ENCODE assay signal across 9 mouse cellular contexts in the genomic region with DNA sequence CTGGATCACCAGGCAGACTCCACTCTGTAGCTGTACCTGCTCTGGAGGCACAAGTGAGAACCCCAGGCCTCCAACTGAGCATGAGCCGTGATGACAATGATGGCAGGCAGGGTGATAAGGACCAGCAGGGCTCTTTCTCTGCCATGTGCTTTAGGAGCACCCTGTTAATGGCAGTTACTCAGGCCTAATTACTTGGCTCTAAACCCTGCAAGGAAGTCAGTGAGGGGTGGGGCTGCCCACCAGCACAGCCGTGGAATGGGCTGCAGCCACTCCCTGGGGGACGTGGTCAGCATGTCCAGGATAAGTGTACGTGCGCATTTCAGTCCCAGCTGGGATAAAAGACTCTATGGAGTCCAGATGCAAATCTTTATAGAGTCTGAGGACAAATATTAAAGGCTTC. TPM values are rescaled to one million over a fixed set of nuclear protein-coding genes. Genes with fewer than 3 reads are reported as not detected.
DNase-seq lines count a peak whose midpoint lies in the region; ATAC-seq and TF ChIP-seq lines count a peak whose summit lies in the region.
"Had no signal": no experiment of that assay in that cellular context is flagged by ENCODE, and none has a peak within 500 bp of the region (broad histone marks: within the 10 kb centered on the region; RNA-seq: fewer than 3 reads in every experiment).

No protein-coding gene starts in this region.

- ATAC-seq in forebrain, embryonic 12.5 days (ENCODE audit: low FRiP score) = no peak
- no peak for ATAC-seq in forebrain, postnatal 0 days
- peak; percentile 18; the same call in 1 of the 2 replicates for ATAC-seq in heart, embryonic 14.5 days (ENCODE audit: insufficient number of reproducible peaks, insufficient read depth, low FRiP score, low read depth)
- no peak for ATAC-seq in liver, embryonic 12.5 days
- ATAC-seq in CD4-positive, CD25-positive, alpha-beta regulatory T cell, adult 4 months = no peak

- TF ChIP-seq CTCF in forebrain, postnatal 0 days (IDR thresholded peaks at IDR 0.05; ENCODE audit: low read depth) = no peak

- peaks cover 19% of the 10 kb centered on the region for H3K36me3 ChIP-seq in forebrain, embryonic 12.5 days (replicated peaks)
- H3K36me3 ChIP-seq in forebrain, postnatal 0 days (ENCODE audit: insufficient read depth) = no peaks in the 10 kb centered on the region
- H3K36me3 ChIP-seq in heart, embryonic 14.5 days (ENCODE audit: control insufficient read depth, insufficient read depth, low read length) = peaks cover 34% of the 10 kb centered on the region
- peaks cover 18% of the 10 kb centered on the region for H3K36me3 ChIP-seq in liver, embryonic 12.5 days

- peaks cover 6% of the 10 kb centered on the region; the same call in 1 of the 2 replicates for H3K9me3 ChIP-seq in forebrain, embryonic 12.5 days
- no peaks in the 10 kb centered on the region for H3K9me3 ChIP-seq in forebrain, postnatal 0 days (ENCODE audit: low read length)
- H3K9me3 ChIP-seq in heart, embryonic 14.5 days (ENCODE audit: control insufficient read depth, low read length) = 0 out of 2 replicates have a peak, but pooled peaks cover 3% of the 10 kb centered on the region
- H3K9me3 ChIP-seq in liver, embryonic 12.5 days (replicated peaks) = no peaks in the 10 kb centered on the region

- 0 out of 2 replicates have a peak overlapping the region, but pooled peaks have one; percentile 31 for H3K27ac ChIP-seq in forebrain, embryonic 12.5 days
- H3K27ac ChIP-seq in forebrain, postnatal 0 days (ENCODE audit: low read depth, low read length) = no peak overlapping the region
- peak overlapping the region; percentile 51 to 55 for H3K27ac ChIP-seq in heart, embryonic 14.5 days (replicated peaks in 1 of 2; ENCODE audit: control insufficient read depth in 1 of 2, insufficient read depth in 1 of 2, low read depth in 2 of 2, low read length in 2 of 2)
- H3K27ac ChIP-seq in liver, embryonic 12.5 days = no peak overlapping the region

- 28% methylated on average over 5 of the region's 5 CpGs for WGBS in forebrain, embryonic 12.5 days
- 33% methylated on average over 5 of the region's 5 CpGs for WGBS in forebrain, postnatal 0 days
- 23% methylated on average over 5 of the region's 5 CpGs for WGBS in heart, embryonic 14.5 days
- 30% methylated on average over 5 of the region's 5 CpGs for WGBS in liver, embryonic 12.5 days (ENCODE audit: insufficient replicate concordance)

- peak overlapping the region; percentile 15; the same call in 1 of the 2 replicates for H3K4me3 ChIP-seq in forebrain, embryonic 12.5 days (replicated peaks)
- no peak overlapping the region for H3K4me3 ChIP-seq in forebrain, postnatal 0 days (ENCODE audit: low read depth, low read length)
- peak overlapping the region; percentile 37 to 72 for H3K4me3 ChIP-seq in heart, embryonic 14.5 days (ENCODE audit: control insufficient read depth in 1 of 2, insufficient read depth in 1 of 2, low read depth in 1 of 2, low read length in 2 of 2)
- peak overlapping the region; percentile 21 for H3K4me3 ChIP-seq in liver, embryonic 12.5 days

- H3K4me1 ChIP-seq in forebrain, embryonic 12.5 days = peaks cover 13% of the 10 kb centered on the region
- no peaks in the 10 kb centered on the region for H3K4me1 ChIP-seq in forebrain, postnatal 0 days (ENCODE audit: insufficient read depth)
- H3K4me1 ChIP-seq in heart, embryonic 14.5 days (ENCODE audit: control insufficient read depth in 2 of 2, insufficient read depth in 2 of 2, low read length in 2 of 2) = peaks cover 0 to 12% of the 10 kb centered on the region in 2 experiments; a peak in 1 of 4 replicates
- H3K4me1 ChIP-seq in liver, embryonic 12.5 days = peaks cover 36% of the 10 kb centered on the region

- peak overlapping the region; percentile 29; the same call in 1 of the 2 replicates for H3K9ac ChIP-seq in forebrain, embryonic 12.5 days
- H3K9ac ChIP-seq in forebrain, postnatal 0 days = no peak overlapping the region
- H3K9ac ChIP-seq in heart, embryonic 14.5 days (ENCODE audit: low read length) = peak overlapping the region; percentile 98
- no peak overlapping the region for H3K9ac ChIP-seq in liver, embryonic 12.5 days

- peaks cover 89% of the 10 kb centered on the region for H3K27me3 ChIP-seq in forebrain, embryonic 12.5 days
- peaks cover 78% of the 10 kb centered on the region for H3K27me3 ChIP-seq in forebrain, postnatal 0 days (ENCODE audit: insufficient read depth, low read length)
- H3K27me3 ChIP-seq in heart, embryonic 14.5 days (ENCODE audit: control insufficient read depth, insufficient read depth, low read length) = peaks cover 88% of the 10 kb centered on the region
- H3K27me3 ChIP-seq in liver, embryonic 12.5 days (replicated peaks) = peaks cover 79% of the 10 kb centered on the region

- peak overlapping the region; percentile 41 for H3K4me2 ChIP-seq in forebrain, embryonic 12.5 days
- H3K4me2 ChIP-seq in forebrain, postnatal 0 days (ENCODE audit: low read depth) = no peak overlapping the region
- peak overlapping the region; percentile 73 for H3K4me2 ChIP-seq in heart, embryonic 14.5 days (ENCODE audit: low read length)
- H3K4me2 ChIP-seq in liver, embryonic 12.5 days = peak overlapping the region; percentile 47

- no peak for DNase-seq in forebrain, postnatal 0 days
- DNase-seq in NIH3T3 (ENCODE audit: low read depth) = peak; percentile 11
- no peak for DNase-seq in layer of hippocampus, postnatal 14 days (ENCODE audit: low spot score in 2 of 2)
- DNase-seq in cerebellum, adult 9-11 months = no peak
- DNase-seq: adrenal gland, postnatal 14 days had no signal

RNA-seq across cellular contexts. Expression of gene Grb10, which starts 5.7 kb away (rescaled TPM):
- 345 and 376 TPM in 2 replicates for polyA plus RNA-seq in forebrain, embryonic 12.5 days (2016; fragmentation: Nextera tagmentation; extraction: Ambion mirVana)
- 58.4 and 80.3 TPM in 2 replicates for total RNA-seq in forebrain, postnatal 0 days (2014; rRNA removed)
- 24.8 and 32.7 TPM in 2 replicates for polyA plus RNA-seq in forebrain, postnatal 0 days (2015; fragmentation: Nextera tagmentation; extraction: Ambion mirVana)
- polyA plus RNA-seq in heart, embryonic 14.5 days (2014; fragmentation: Nextera tagmentation; extraction: Ambion mirVana) = 272 and 330 TPM in 2 replicates
- polyA plus RNA-seq in liver, embryonic 12.5 days (2016; fragmentation: Nextera tagmentation; extraction: Ambion mirVana) = 206 and 211 TPM in 2 replicates
- 10 to 100 TPM; 29.3 to 32.3 TPM for total RNA-seq in layer of hippocampus, postnatal 14 days (2021)
- polyA plus RNA-seq in CD4-positive, CD25-positive, alpha-beta regulatory T cell, adult 4 months (2017; shearing (Covaris generic)) = under 1 TPM in 1 of 2 experiments, not detected in 1; 0.20 TPM

Comparison
In these comparisons a context has a peak if more than half of its experiments do, and no peak if none do; other contexts are left out.
1. H3K27ac ChIP-seq: peak in forebrain, embryonic 12.5 days (single experiment) and heart, embryonic 14.5 days (2 of 2); none in forebrain, postnatal 0 days (single experiment) and liver, embryonic 12.5 days (single experiment).
2. H3K9ac ChIP-seq: peak in forebrain, embryonic 12.5 days (single experiment) and heart, embryonic 14.5 days (single experiment); none in forebrain, postnatal 0 days (single experiment) and liver, embryonic 12.5 days (single experiment).
3. RNA of gene Grb10, which starts 5.7 kb away (polyA plus RNA-seq): 345 to 376 TPM in forebrain, embryonic 12.5 days, 272 to 330 TPM in heart, embryonic 14.5 days, 206 to 211 TPM in liver, embryonic 12.5 days and 24.8 to 32.7 TPM in forebrain, postnatal 0 days; 0.20 TPM in CD4-positive, CD25-positive, alpha-beta regulatory T cell, adult 4 months; every median in the first group is over 10 times any median in the second.